Mouse (Mus musculus) MEL (cell line): ENCODE measurements around the gene Ccdc183. TPM values are rescaled to one million over a fixed set of nuclear protein-coding genes. Genes with fewer than 3 reads are reported as not detected.

Source experiments
- DNase-seq: peaks from one replicate; pipeline ENCODE4 v3.0.0; 2011; ENCODE audit warnings: low read depth, low spot score
- H3K27ac ChIP-seq: 2 replicates; pipeline ENCODE4 v1.5.1; 2012; ENCODE audit warnings: low read depth, mild to moderate bottlenecking, control low read depth, low read length, moderate library complexity; ENCODE audit not compliant: control insufficient read depth
- H3K27me3 ChIP-seq, 2 experiments: fragments of 150-350 bp in 1 of 2; sonication (generic) in 1 of 2; 2 replicates each; pipeline ENCODE4 v1.6.1; 2012; ENCODE audit warnings: low read length in 2 of 2, mild to moderate bottlenecking in 2 of 2, improper control_type of control experiment in 1 of 2, moderate library complexity in 1 of 2; ENCODE audit not compliant: insufficient read depth in 2 of 2, control insufficient read depth in 1 of 2
- H3K36me3 ChIP-seq, 2 experiments: 2 replicates each; pipeline ENCODE4 v1.6.1; 2012 to 2014; ENCODE audit warnings: low read length in 2 of 2, improper control_type of control experiment in 1 of 2, inconsistent platforms in 1 of 2, mild to moderate bottlenecking in 1 of 2; ENCODE audit not compliant: insufficient read depth in 2 of 2, control insufficient read depth in 1 of 2
- H3K4me1 ChIP-seq, 2 experiments: fragments of 150-350 bp in 1 of 2; sonication (generic) in 1 of 2; 2 replicates each; pipeline ENCODE4 v1.6.1; 2012; ENCODE audit warnings: low read length in 2 of 2, improper control_type of control experiment in 1 of 2, mild to moderate bottlenecking in 1 of 2; ENCODE audit not compliant: insufficient read depth in 2 of 2, control insufficient read depth in 1 of 2
- H3K4me3 ChIP-seq, 2 experiments: fragments of 150-350 bp in 1 of 2; sonication (generic) in 1 of 2; 2 replicates each; pipeline ENCODE4 v1.5.1; 2012; ENCODE audit warnings: low read depth in 2 of 2, low read length in 2 of 2, mild to moderate bottlenecking in 2 of 2, moderate library complexity in 2 of 2, control low read depth in 1 of 2, improper control_type of control experiment in 1 of 2; ENCODE audit not compliant: control insufficient read depth in 1 of 2, insufficient read depth in 1 of 2
- H3K79me2 ChIP-seq: 2 replicates; pipeline ENCODE4 v1.6.1; 2012; ENCODE audit warnings: mild to moderate bottlenecking, low read length, moderate library complexity; ENCODE audit not compliant: control insufficient read depth, poor library complexity, insufficient read depth
- H3K9ac ChIP-seq: 2 replicates; pipeline ENCODE4 v1.6.1; 2012; ENCODE audit warnings: low read depth, mild to moderate bottlenecking, control low read depth, low read length, moderate library complexity; ENCODE audit not compliant: control insufficient read depth, poor library complexity, severe bottlenecking
- H3K9me3 ChIP-seq: fragments of 150-350 bp; sonication (generic); replicated peaks from 2 replicates; pipeline ENCODE4 v1.6.1; 2012; ENCODE audit warnings: mild to moderate bottlenecking, low read length, improper control_type of control experiment, moderate library complexity; ENCODE audit not compliant: insufficient read depth
- CHD1 ChIP-seq: IDR thresholded peaks from 2 replicates; pipeline ENCODE4 v1.6.1; 2012; ENCODE audit warnings: low read depth, mild to moderate bottlenecking, inconsistent platforms, low read length, improper control_type of control experiment
- CHD2 ChIP-seq: IDR thresholded peaks from 2 replicates; pipeline ENCODE4 v1.6.1; 2011; ENCODE audit warnings: low read length, improper control_type of control experiment
- CTCF ChIP-seq, 3 experiments: IDR thresholded peaks in 2 of 3; conservative IDR thresholded peaks in 1 of 3; 2 replicates each; pipeline ENCODE4 v1.5.1; 2011 to 2012; ENCODE audit warnings: low read length in 3 of 3, low read depth in 2 of 3, mild to moderate bottlenecking in 2 of 3, improper control_type of control experiment in 1 of 3, inconsistent platforms in 1 of 3, mixed read lengths in 1 of 3, moderate library complexity in 1 of 3; ENCODE audit not compliant: control insufficient read depth in 1 of 3, insufficient read depth in 1 of 3, poor library complexity in 1 of 3, severe bottlenecking in 1 of 3
- ETS1 ChIP-seq: IDR thresholded peaks from 2 replicates; pipeline ENCODE4 v1.6.1; 2012; ENCODE audit warnings: low read depth, mild to moderate bottlenecking, inconsistent platforms, low read length, improper control_type of control experiment, moderate library complexity
- GABPA ChIP-seq: IDR thresholded peaks from 2 replicates; pipeline ENCODE4 v1.6.1; 2012; ENCODE audit warnings: low read depth, mild to moderate bottlenecking, inconsistent platforms, low read length, improper control_type of control experiment, moderate library complexity
- KAT2A ChIP-seq: conservative IDR thresholded peaks from 2 replicates; pipeline ENCODE4 v1.6.1; 2012; ENCODE audit warnings: low read depth, low read length, improper control_type of control experiment, inconsistent platforms
- MAX ChIP-seq: IDR thresholded peaks from 2 replicates; pipeline ENCODE4 v1.6.1; 2011; ENCODE audit warnings: low read length, improper control_type of control experiment
- MAZ ChIP-seq: IDR thresholded peaks from 2 replicates; pipeline ENCODE4 v1.6.1; 2012; ENCODE audit warnings: low read depth, mild to moderate bottlenecking, inconsistent platforms, low read length, improper control_type of control experiment
- MEF2A ChIP-seq: IDR thresholded peaks from 2 replicates; pipeline ENCODE4 v1.6.1; 2014; ENCODE audit warnings: low read depth, mild to moderate bottlenecking, inconsistent platforms, low read length, improper control_type of control experiment; ENCODE audit not compliant: poor library complexity, insufficient replicate concordance, severe bottlenecking; ENCODE audit errors: extremely low read depth
- MYC ChIP-seq: IDR thresholded peaks from 2 replicates; pipeline ENCODE4 v1.6.1; 2011; ENCODE audit warnings: low read depth, mild to moderate bottlenecking, low read length, improper control_type of control experiment, moderate library complexity
- NELFE ChIP-seq: IDR thresholded peaks from 2 replicates; pipeline ENCODE4 v1.6.1; 2011; ENCODE audit warnings: low read depth, low read length, improper control_type of control experiment
- POLR2A ChIP-seq, 2 experiments: IDR thresholded peaks; 2 replicates each; pipeline ENCODE4 v1.6.1; 2011 to 2012; ENCODE audit warnings: low read length in 2 of 2, mild to moderate bottlenecking in 2 of 2, control low read depth in 1 of 2, improper control_type of control experiment in 1 of 2, low read depth in 1 of 2, moderate library complexity in 1 of 2; ENCODE audit not compliant: control insufficient read depth in 1 of 2, insufficient read depth in 1 of 2, poor library complexity in 1 of 2
- POLR2AphosphoS5 ChIP-seq: IDR thresholded peaks from 2 replicates; pipeline ENCODE4 v1.6.1; 2012; ENCODE audit warnings: low read depth, borderline replicate concordance, mild to moderate bottlenecking, inconsistent platforms, low read length, moderate library complexity, mixed read lengths
- RAD21 ChIP-seq: IDR thresholded peaks from 2 replicates; pipeline ENCODE4 v1.6.1; 2011; ENCODE audit warnings: mild to moderate bottlenecking, low read depth, low read length, improper control_type of control experiment
- USF1 ChIP-seq: IDR thresholded peaks from 2 replicates; pipeline ENCODE4 v1.6.1; 2014; ENCODE audit warnings: low read depth, mild to moderate bottlenecking, inconsistent platforms, low read length, improper control_type of control experiment, moderate library complexity
- ZKSCAN1 ChIP-seq: IDR thresholded peaks from 2 replicates; pipeline ENCODE4 v1.6.1; 2012; ENCODE audit warnings: low read depth, mild to moderate bottlenecking, inconsistent platforms, low read length, improper control_type of control experiment, moderate library complexity
- ZNF384 ChIP-seq: IDR thresholded peaks from 2 replicates; pipeline ENCODE4 v1.6.1; 2012; ENCODE audit warnings: low read depth, mild to moderate bottlenecking, inconsistent platforms, low read length, improper control_type of control experiment
- polyA plus RNA-seq, 2 experiments: library from polyadenylated mRNA; stranded (reverse) in 1 of 2; unstranded in 1 of 2; fragments of >175 nt in 1 of 2; fragments of >200 nt in 1 of 2; gene quantifications; 2 replicates each; pipeline versions ENCODE4 v1.2.1 to v1.2.4; 2012; ENCODE audit warnings: low replicate concordance in 2 of 2, low read depth in 1 of 2; ENCODE audit not compliant: insufficient read length in 2 of 2, insufficient read depth in 1 of 2, missing spikeins in 1 of 2
- total RNA-seq: library from RNA; depleted of rRNA; stranded (reverse); fragments of 300-350 nt; gene quantifications from 2 replicates; pipeline ENCODE4 v1.2.3, GENCODE M21; 2012

The Ccdc183 gene
- total and polyA plus RNA-seq, 3 experiments: 0.04 to 0.26 TPM; not detected in 1

DNA sequence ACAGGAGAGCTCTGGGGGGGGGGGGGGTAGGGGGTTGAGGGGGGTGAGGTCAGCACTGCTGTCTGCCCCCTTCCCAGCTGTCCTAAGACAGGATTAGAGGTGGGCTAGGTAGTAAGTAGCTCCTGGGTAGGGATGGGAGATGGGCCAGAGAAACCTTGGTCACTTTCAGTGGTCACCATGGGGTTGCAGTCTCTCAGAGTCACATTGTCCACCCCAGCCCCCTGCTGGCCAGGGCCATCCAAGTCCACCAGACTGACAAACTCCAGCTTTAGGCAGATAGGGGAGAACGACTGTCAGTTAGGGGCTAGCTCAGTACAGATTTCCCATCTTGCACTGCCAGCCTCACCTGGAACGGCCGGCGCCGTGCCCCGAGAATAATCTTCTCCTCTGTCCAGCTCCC lies 50.9 kb downstream of the Ccdc183 start:
- no peak overlapping the region for H3K9ac ChIP-seq
- TF ChIP-seq RAD21: no peak
- no peak for TF ChIP-seq MYC
- no peak for TF ChIP-seq GABPA
- TF ChIP-seq ZKSCAN1: no peak
- no peak for TF ChIP-seq ZNF384
- no peak for TF ChIP-seq MAZ
- TF ChIP-seq ETS1: no peak
- TF ChIP-seq KAT2A: no peak
- TF ChIP-seq CTCF (IDR thresholded peaks at IDR 0.05 in 2 of 3, conservative IDR thresholded peaks at IDR 0.05 in 1 of 3; ENCODE audit: control insufficient read depth in 1 of 3, insufficient read depth in 1 of 3, low read depth in 2 of 3, low read length in 3 of 3, poor library complexity in 1 of 3, severe bottlenecking in 1 of 3): no peak; a peak in 1 of 6 replicates
- no peak for TF ChIP-seq CHD2
- no peaks in the 10 kb centered on the region; a peak in 1 of 4 replicates for H3K36me3 ChIP-seq
- H3K79me2 ChIP-seq: no peaks in the 10 kb centered on the region
- H3K27ac ChIP-seq: no peak overlapping the region
- DNase-seq: no peak
- H3K27me3 ChIP-seq: no peaks in the 10 kb centered on the region
- no peaks in the 10 kb centered on the region for H3K9me3 ChIP-seq
- no peak overlapping the region for H3K4me3 ChIP-seq
- no peaks in the 10 kb centered on the region for H3K4me1 ChIP-seq

DNA sequence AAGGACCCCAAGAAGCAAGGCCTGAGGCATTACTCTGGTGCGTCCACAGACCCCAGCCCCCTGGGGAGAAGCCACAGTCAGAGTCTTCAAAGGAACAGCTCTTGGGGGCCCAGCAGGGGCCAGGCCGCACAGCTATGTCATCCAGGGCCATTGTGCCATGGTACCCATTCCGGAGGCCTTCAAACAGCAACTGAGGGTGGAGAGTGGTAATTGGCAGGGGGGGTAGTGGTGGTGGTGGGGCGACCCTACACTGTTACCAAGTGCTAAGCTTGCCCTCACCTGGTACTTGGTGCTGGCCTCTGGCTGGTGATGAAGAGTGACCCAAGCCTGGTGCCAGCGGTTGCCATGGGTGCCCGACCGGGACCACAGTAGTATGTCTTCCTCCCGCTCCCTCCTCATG lies 51.7 kb downstream of the Ccdc183 start:
- H3K9ac ChIP-seq: no peak overlapping the region
- H3K79me2 ChIP-seq: no peaks in the 10 kb centered on the region
- H3K27me3 ChIP-seq: no peaks in the 10 kb centered on the region
- H3K4me1 ChIP-seq: no peaks in the 10 kb centered on the region
- H3K36me3 ChIP-seq: peaks cover 0 to 3% of the 10 kb centered on the region in 2 experiments; a peak in 1 of 4 replicates
- TF ChIP-seq USF1: no peak
- no peak for TF ChIP-seq POLR2A (IDR thresholded peaks at IDR 0.05; ENCODE audit: control insufficient read depth in 1 of 2, insufficient read depth in 1 of 2, low read depth in 1 of 2, low read length in 2 of 2, poor library complexity in 1 of 2)
- no peak for TF ChIP-seq KAT2A
- no peak for TF ChIP-seq POLR2AphosphoS5
- TF ChIP-seq CHD1: no peak
- no peak for TF ChIP-seq MEF2A
- no peak for TF ChIP-seq NELFE
- no peak for TF ChIP-seq CHD2
- TF ChIP-seq MAX: no peak
- TF ChIP-seq ETS1: no peak
- no peak for TF ChIP-seq MAZ
- no peaks in the 10 kb centered on the region for H3K9me3 ChIP-seq
- DNase-seq: no peak
- H3K27ac ChIP-seq: no peak overlapping the region
- H3K4me3 ChIP-seq: no peak overlapping the region
